Mouse (Mus musculus): ENCODE data around the gene Usp15. TPM values are rescaled to one million over a fixed set of nuclear protein-coding genes. Genes with fewer than 3 reads are reported as not detected.

Gene Usp15
- total RNA-seq, 4 experiments from 2014 or later: 92.7 to 102 (median 94.7) TPM

GRCm38 (mm10) chr10:123175771-123176170 lies 21.0 kb downstream of the Usp15 start:
- no peak for DNase-seq (ENCODE audit: low spot score)

GRCm38 (mm10) chr10:123170898-123171297 lies 25.9 kb downstream of the Usp15 start:
- no peak for DNase-seq (ENCODE audit: low spot score)

- DNase-seq (ENCODE audit: low spot score): no peak
Observed at GRCm38 (mm10) chr10:123165542-123165941, 31.3 kb downstream of the Usp15 start.

- DNase-seq (ENCODE audit: low spot score): no peak
Observed at GRCm38 (mm10) chr10:123160508-123160907, 36.3 kb downstream of the Usp15 start.

GRCm38 (mm10) chr10:123159316-123159715 lies 37.5 kb downstream of the Usp15 start:
- no peak for DNase-seq (ENCODE audit: low spot score)

GRCm38 (mm10) chr10:123156392-123156791 lies 40.4 kb downstream of the Usp15 start:
- DNase-seq (ENCODE audit: low spot score): no peak

- no peak for DNase-seq (ENCODE audit: low spot score)
Observed at GRCm38 (mm10) chr10:123155764-123156163, 41.0 kb downstream of the Usp15 start.

GRCm38 (mm10) chr10:123153321-123153720 lies 43.5 kb downstream of the Usp15 start:
- no peak for DNase-seq (ENCODE audit: low spot score)

GRCm38 (mm10) chr10:123148025-123148814 lies 48.6 kb downstream of the Usp15 start:
- no peak for DNase-seq (ENCODE audit: low spot score)

- DNase-seq (ENCODE audit: low spot score): peak; percentile 41
Observed at GRCm38 (mm10) chr10:123147180-123147579, 49.6 kb downstream of the Usp15 start.

GRCm38 (mm10) chr10:123146349-123146748 lies 50.4 kb downstream of the Usp15 start:
- DNase-seq (ENCODE audit: low spot score): no peak

- peak; percentile 23 for DNase-seq (ENCODE audit: low spot score)
Observed at GRCm38 (mm10) chr10:123144256-123144655, 52.5 kb downstream of the Usp15 start.

- no peak for DNase-seq (ENCODE audit: low spot score)
Observed at GRCm38 (mm10) chr10:123142395-123143050, 54.3 kb downstream of the Usp15 start.

GRCm38 (mm10) chr10:123135818-123136217 lies 61.0 kb downstream of the Usp15 start:
- no peak for DNase-seq (ENCODE audit: low spot score)

- DNase-seq (ENCODE audit: low spot score): no peak
Observed at GRCm38 (mm10) chr10:123131487-123131886, 65.3 kb downstream of the Usp15 start.

- DNase-seq (ENCODE audit: low spot score): no peak
Observed at GRCm38 (mm10) chr10:123120666-123121392, 76.0 kb downstream of the Usp15 start.

GRCm38 (mm10) chr10:123116861-123117260 lies 79.9 kb downstream of the Usp15 start:
- no peak for DNase-seq (ENCODE audit: low spot score)

- no peak for DNase-seq (ENCODE audit: low spot score)
Observed at GRCm38 (mm10) chr10:123113466-123113865, 83.3 kb downstream of the Usp15 start.

- no peak for DNase-seq (ENCODE audit: low spot score)
Observed at GRCm38 (mm10) chr10:123112787-123113168, 84.0 kb downstream of the Usp15 start.

GRCm38 (mm10) chr10:123112056-123112786 lies 84.6 kb downstream of the Usp15 start:
- no peak for DNase-seq (ENCODE audit: low spot score)

GRCm38 (mm10) chr10:123110548-123110947 lies 86.2 kb downstream of the Usp15 start:
- DNase-seq (ENCODE audit: low spot score): no peak

- no peak for DNase-seq (ENCODE audit: low spot score)
Observed at GRCm38 (mm10) chr10:123108527-123108926, 88.3 kb downstream of the Usp15 start.

All from heart, adult 8-10 months (tissue).